Mouse (Mus musculus): Measurements from ENCODE around the gene Cntn1. TPM values are rescaled to one million over a fixed set of nuclear protein-coding genes. Genes with fewer than 3 reads are reported as not detected.

Gene Cntn1
- polyA plus RNA-seq (2011; ENCODE audit: insufficient read length, low read depth, missing spikeins): 0.12 and 0.40 TPM in 2 replicates

- no peak within 1 kb of the TSS for H3K27ac ChIP-seq (ENCODE audit: insufficient read depth, low read length)
- H3K4me3 ChIP-seq (ENCODE audit: insufficient read depth, low read length): peak within 1 kb of the TSS; percentile 60
- TF ChIP-seq POLR2A (IDR thresholded peaks at IDR 0.05; ENCODE audit: low read depth, low read length): no peak
- 0 out of 2 replicates have a peak, but pooled peaks have one; percentile 1 for TF ChIP-seq CTCF (IDR thresholded peaks at IDR 0.05; ENCODE audit: borderline replicate concordance, insufficient read depth, low read length)
- H3K4me1 ChIP-seq (ENCODE audit: control insufficient read depth, insufficient read depth, low read length): no peaks in the 10 kb centered on the region
Measured at GRCm38 (mm10) chr15:92050996-92051352, at the start of gene Cntn1. Gene Cntn1 (plus strand): TSS chr15:92051165.

GRCm38 (mm10) chr15:92001431-92001830, 49.5 kb upstream of the Cntn1 start:
- H3K4me3 ChIP-seq (ENCODE audit: insufficient read depth, low read length): no peak overlapping the region
- TF ChIP-seq POLR2A (IDR thresholded peaks at IDR 0.05; ENCODE audit: low read depth, low read length) (no peak), CTCF (IDR thresholded peaks at IDR 0.05; ENCODE audit: borderline replicate concordance, insufficient read depth, low read length) (no peak)

GRCm38 (mm10) chr15:92012165-92013083, 38.5 kb upstream of the Cntn1 start:
- no peak overlapping the region for H3K27ac ChIP-seq (ENCODE audit: insufficient read depth, low read length)
- no peaks in the 10 kb centered on the region for H3K4me1 ChIP-seq (ENCODE audit: control insufficient read depth, insufficient read depth, low read length)
- no peak overlapping the region for H3K4me3 ChIP-seq (ENCODE audit: insufficient read depth, low read length)
- TF ChIP-seq POLR2A (IDR thresholded peaks at IDR 0.05; ENCODE audit: low read depth, low read length) (no peak), CTCF (IDR thresholded peaks at IDR 0.05; ENCODE audit: borderline replicate concordance, insufficient read depth, low read length) (no peak)

More at GRCm38 (mm10) chr15:92001431-92001830, 49.5 kb upstream of the Cntn1 start:
- no peak overlapping the region for H3K27ac ChIP-seq (ENCODE audit: insufficient read depth, low read length)
- no peaks in the 10 kb centered on the region for H3K4me1 ChIP-seq (ENCODE audit: control insufficient read depth, insufficient read depth, low read length)

GRCm38 (mm10) chr15:92034111-92034510, 16.9 kb upstream of the Cntn1 start:
- H3K4me1 ChIP-seq (ENCODE audit: control insufficient read depth, insufficient read depth, low read length): no peaks in the 10 kb centered on the region
- no peak overlapping the region for H3K27ac ChIP-seq (ENCODE audit: insufficient read depth, low read length)
- TF ChIP-seq POLR2A (IDR thresholded peaks at IDR 0.05; ENCODE audit: low read depth, low read length) (no peak), CTCF (IDR thresholded peaks at IDR 0.05; ENCODE audit: borderline replicate concordance, insufficient read depth, low read length) (no peak)
- H3K4me3 ChIP-seq (ENCODE audit: insufficient read depth, low read length): no peak overlapping the region

GRCm38 (mm10) chr15:92042538-92042937, 8.4 kb upstream of the Cntn1 start:
- Histone ChIP-seq H3K4me3 (ENCODE audit: insufficient read depth, low read length) (no peak overlapping the region), H3K4me1 (ENCODE audit: control insufficient read depth, insufficient read depth, low read length) (no peaks in the 10 kb centered on the region), H3K27ac (ENCODE audit: insufficient read depth, low read length) (no peak overlapping the region)
- no peak for TF ChIP-seq CTCF (IDR thresholded peaks at IDR 0.05; ENCODE audit: borderline replicate concordance, insufficient read depth, low read length)
- no peak for TF ChIP-seq POLR2A (IDR thresholded peaks at IDR 0.05; ENCODE audit: low read depth, low read length)

GRCm38 (mm10) chr15:92046042-92046441, 4.9 kb upstream of the Cntn1 start:
- H3K27ac ChIP-seq (ENCODE audit: insufficient read depth, low read length): no peak overlapping the region
- H3K4me1 ChIP-seq (ENCODE audit: control insufficient read depth, insufficient read depth, low read length): no peaks in the 10 kb centered on the region
- H3K4me3 ChIP-seq (ENCODE audit: insufficient read depth, low read length): no peak overlapping the region
- TF ChIP-seq POLR2A (IDR thresholded peaks at IDR 0.05; ENCODE audit: low read depth, low read length) (no peak), CTCF (IDR thresholded peaks at IDR 0.05; ENCODE audit: borderline replicate concordance, insufficient read depth, low read length) (no peak)

- Histone ChIP-seq H3K27ac (ENCODE audit: insufficient read depth, low read length) (no peak overlapping the region), H3K4me3 (ENCODE audit: insufficient read depth, low read length) (no peak overlapping the region), H3K4me1 (ENCODE audit: control insufficient read depth, insufficient read depth, low read length) (no peaks in the 10 kb centered on the region)
- TF ChIP-seq CTCF (IDR thresholded peaks at IDR 0.05; ENCODE audit: borderline replicate concordance, insufficient read depth, low read length): no peak
- no peak for TF ChIP-seq POLR2A (IDR thresholded peaks at IDR 0.05; ENCODE audit: low read depth, low read length)
Measured at GRCm38 (mm10) chr15:92048031-92048430, 2.9 kb upstream of the Cntn1 start.

- Histone ChIP-seq H3K4me3 (ENCODE audit: insufficient read depth, low read length) (no peak overlapping the region), H3K4me1 (ENCODE audit: control insufficient read depth, insufficient read depth, low read length) (no peaks in the 10 kb centered on the region), H3K27ac (ENCODE audit: insufficient read depth, low read length) (no peak overlapping the region)
- no peak for TF ChIP-seq CTCF (IDR thresholded peaks at IDR 0.05; ENCODE audit: borderline replicate concordance, insufficient read depth, low read length)
- no peak for TF ChIP-seq POLR2A (IDR thresholded peaks at IDR 0.05; ENCODE audit: low read depth, low read length)
Measured at GRCm38 (mm10) chr15:92048531-92048930, 2.4 kb upstream of the Cntn1 start.

GRCm38 (mm10) chr15:92051353-92052132, 578 bp downstream of the Cntn1 start:
- H3K27ac ChIP-seq (ENCODE audit: insufficient read depth, low read length): no peak overlapping the region
- no peaks in the 10 kb centered on the region for H3K4me1 ChIP-seq (ENCODE audit: control insufficient read depth, insufficient read depth, low read length)
- no peak for TF ChIP-seq CTCF (IDR thresholded peaks at IDR 0.05; ENCODE audit: borderline replicate concordance, insufficient read depth, low read length)
- TF ChIP-seq POLR2A (IDR thresholded peaks at IDR 0.05; ENCODE audit: low read depth, low read length): no peak
- peak overlapping the region; percentile 60 for H3K4me3 ChIP-seq (ENCODE audit: insufficient read depth, low read length)

Measured in embryonic fibroblast, embryonic 13.5 days (primary cell).